Mouse (Mus musculus) CD4-positive helper T cell, adult 2 months (primary cell): ENCODE measurements around the gene Myo3b.
"Not testable (repeated sequence)": the region's sequence is repeated elsewhere in the genome, so short reads cannot be mapped to it uniquely, and the experiment has no call there.

Source experiments
- DNase-seq: peaks from one replicate; pipeline ENCODE4 v3.0.0-alpha.2; 2012; ENCODE audit warnings: low read depth, missing footprints, low spot score

Gene Myo3b

DNA sequence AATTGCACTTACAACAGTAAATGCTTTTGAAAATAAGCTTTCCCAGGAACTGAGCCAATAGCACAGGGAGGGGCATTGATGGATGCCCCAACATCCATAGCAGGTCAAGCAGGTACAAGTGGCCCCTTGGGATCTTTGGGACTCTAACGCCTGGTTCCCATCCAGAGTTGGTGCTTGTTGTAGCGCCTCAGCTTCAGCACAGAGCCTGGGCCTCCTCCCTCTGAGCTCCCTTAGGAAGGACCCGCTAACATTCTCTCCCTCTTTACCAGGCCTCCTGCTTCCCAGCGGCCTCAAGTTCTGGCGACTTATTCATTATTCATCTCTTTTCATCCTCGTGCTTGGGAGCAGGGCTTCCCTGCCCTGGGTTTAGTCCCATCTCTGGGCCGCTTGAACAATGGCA, at the start of gene Myo3b:
Gene Myo3b (plus strand): TSS at position 375 of the 400 bp plus-strand sequence.
- DNase-seq, result no peak

DNA sequence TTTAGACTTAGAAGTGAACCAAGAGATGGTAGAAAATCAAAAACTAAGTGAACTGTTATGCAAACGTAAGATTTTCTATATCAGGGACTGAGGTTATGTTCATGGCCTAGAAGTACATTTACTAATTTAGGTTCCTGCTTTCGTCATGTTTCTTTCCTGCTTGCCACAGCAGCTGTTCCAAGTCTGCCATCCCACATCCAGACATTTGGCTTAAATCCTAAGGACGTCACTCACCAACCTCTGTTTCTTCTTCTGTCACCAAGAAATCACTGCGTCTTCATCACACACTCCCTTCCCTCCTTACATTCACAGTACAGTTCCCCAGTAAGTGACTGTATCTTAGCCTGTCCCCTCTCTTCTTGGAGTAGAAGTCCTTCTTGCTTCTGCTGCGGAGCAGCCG, 49.7 kb upstream of the Myo3b start:
- no peak for DNase-seq

- peak; percentile 15 for DNase-seq
Observed at GRCm38 (mm10) chr2:69990647-69991046, 48.3 kb upstream of the Myo3b start.

DNA sequence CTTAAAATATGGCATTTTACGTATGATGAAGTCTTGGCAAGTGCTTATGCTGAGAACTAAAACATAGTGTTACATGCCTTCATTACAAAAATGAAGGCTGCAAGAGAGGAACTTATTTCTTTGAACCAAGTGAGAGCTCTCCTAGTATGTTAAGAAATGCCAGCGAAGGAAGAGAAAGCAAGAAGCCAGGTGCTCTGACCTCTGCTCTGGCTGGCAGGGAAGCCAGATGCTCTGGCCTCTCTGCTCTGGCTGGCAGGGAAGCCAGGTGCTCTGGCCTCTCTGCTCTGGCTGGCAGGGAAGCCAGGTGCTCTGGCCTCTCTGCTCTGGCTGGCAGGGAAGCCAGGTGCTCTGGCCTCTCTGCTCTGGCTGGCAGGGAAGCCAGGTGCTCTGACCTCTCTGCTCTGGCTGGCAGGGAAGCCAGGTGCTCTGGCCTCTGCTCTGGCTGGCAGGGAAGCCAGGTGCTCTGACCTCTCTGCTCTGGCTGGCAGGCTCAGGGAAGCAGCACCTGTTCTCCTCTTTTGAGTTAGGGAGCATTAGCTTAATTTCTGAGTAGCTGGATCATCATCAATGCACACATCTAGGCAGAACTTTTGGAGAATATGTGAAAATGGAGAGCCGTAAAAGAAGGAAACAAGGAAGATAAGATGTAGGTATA, 44.7 kb upstream of the Myo3b start:
- DNase-seq, result not testable (repeated sequence)

DNA sequence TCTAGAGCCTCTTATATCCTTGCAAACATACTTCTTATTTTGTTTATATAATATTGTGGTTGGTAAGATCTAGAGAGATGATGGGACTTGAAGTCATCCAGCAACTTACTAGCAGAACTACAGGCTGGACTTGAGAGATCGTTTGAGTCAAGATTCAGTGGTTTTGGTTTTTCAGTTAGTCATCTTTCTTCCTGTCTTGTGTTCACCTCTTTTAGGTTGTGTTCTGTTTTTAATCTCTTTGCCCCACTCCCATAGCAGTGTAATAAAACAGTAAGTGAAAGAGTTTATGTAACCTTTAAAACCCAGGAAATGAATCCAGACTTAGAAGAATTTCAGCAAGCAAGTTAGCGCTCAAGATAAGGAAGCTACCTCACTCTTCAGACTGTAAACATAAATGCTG, 44.1 kb upstream of the Myo3b start:
- peak; percentile 63 for DNase-seq

GRCm38 (mm10) chr2:69999097-69999770, 39.7 kb upstream of the Myo3b start:
- no peak for DNase-seq

- DNase-seq, result no peak
Observed at GRCm38 (mm10) chr2:70000316-70000715, 38.6 kb upstream of the Myo3b start.

- no peak for DNase-seq
Observed at GRCm38 (mm10) chr2:70006492-70006891, 32.4 kb upstream of the Myo3b start.

DNA sequence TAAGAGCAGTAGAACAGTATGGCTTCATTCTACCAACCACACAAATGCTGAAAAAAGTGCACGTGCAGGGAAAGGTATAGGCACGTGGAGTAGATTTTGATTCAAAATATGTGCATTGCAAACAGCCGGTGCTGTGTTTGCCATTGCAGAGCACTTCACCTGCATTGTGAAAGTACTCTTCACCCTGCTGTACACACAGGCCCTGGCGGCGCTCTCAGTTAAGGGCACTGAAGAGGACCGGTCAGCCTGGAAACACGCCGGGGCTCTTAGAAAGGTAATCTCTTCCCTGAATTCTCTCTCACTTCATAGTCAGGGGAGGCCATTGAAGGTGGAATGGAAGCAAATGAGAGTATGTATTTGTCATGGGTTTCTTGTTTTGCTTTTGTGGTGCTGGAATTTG, 26.0 kb upstream of the Myo3b start:
- no peak for DNase-seq

DNA sequence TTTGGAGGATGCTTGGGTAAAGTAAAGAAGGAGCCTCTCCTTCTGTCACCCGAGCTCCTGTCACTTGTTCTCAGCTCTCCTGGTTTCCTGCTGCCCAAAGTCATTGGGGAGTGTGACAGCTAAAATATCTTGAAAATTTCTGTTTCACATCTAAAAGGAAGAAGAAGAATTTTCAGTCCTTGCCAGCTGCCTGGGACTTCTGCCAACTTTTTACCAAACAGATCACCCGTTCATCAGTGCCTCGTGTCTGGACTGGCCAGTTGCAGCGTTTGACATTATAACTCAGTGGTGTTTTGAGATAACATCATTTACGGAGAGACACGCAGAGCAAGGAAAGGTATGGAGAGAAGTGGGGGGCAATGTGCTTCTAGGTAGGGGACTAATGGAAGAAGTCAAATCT, 20.7 kb upstream of the Myo3b start:
- DNase-seq, result no peak

GRCm38 (mm10) chr2:70024454-70024853, 14.5 kb upstream of the Myo3b start:
- DNase-seq, result no peak

GRCm38 (mm10) chr2:70025711-70026110, 13.2 kb upstream of the Myo3b start:
- no peak for DNase-seq

- DNase-seq, result no peak
Observed at GRCm38 (mm10) chr2:70031472-70031871, 7.5 kb upstream of the Myo3b start.

- no peak for DNase-seq
Observed at GRCm38 (mm10) chr2:70034895-70035294, 4.0 kb upstream of the Myo3b start.

- no peak for DNase-seq
Observed at GRCm38 (mm10) chr2:70035358-70035757, 3.6 kb upstream of the Myo3b start.

DNA sequence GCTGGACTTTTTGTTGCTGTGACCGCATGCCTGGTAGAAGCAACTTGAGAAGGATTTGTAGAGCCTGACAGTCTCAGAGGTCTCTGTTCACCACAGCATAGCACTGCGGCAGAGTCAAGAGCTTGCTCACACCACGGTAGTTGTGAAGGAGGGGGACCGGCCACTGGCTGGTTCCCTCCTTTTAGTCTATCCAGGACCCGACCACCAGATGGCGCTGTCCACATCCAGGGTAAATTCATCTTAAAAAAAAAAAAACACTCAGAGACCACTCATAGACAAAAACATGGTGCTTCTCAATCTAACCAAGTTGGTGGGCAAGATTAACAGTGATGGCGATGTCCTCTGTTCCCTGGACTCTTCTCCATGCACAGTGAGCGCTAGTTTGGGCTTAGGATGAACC, 1.7 kb upstream of the Myo3b start:
- DNase-seq, result peak; percentile 54

- no peak for DNase-seq
Observed at GRCm38 (mm10) chr2:70044466-70044865, 5.5 kb downstream of the Myo3b start.

DNA sequence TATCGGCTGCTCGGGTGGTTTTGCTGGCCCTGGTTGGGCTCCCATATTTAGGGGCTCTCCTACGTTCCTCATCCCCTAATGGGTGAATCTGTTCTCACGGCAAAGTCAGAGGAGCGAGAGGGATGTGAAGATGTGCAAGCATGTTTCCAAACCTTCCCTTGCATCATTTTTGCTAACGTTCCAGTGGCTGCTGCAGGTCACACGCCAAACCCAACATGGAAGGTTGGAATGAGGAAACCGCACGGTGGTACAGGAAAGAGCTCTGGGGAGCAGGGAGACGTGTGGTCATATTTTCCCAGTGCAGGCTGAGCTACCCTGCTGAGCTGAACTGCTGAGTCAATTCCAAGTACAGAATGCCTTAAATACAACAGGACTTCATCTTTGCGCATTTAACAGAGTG, 8.9 kb downstream of the Myo3b start:
- DNase-seq, result no peak

DNA sequence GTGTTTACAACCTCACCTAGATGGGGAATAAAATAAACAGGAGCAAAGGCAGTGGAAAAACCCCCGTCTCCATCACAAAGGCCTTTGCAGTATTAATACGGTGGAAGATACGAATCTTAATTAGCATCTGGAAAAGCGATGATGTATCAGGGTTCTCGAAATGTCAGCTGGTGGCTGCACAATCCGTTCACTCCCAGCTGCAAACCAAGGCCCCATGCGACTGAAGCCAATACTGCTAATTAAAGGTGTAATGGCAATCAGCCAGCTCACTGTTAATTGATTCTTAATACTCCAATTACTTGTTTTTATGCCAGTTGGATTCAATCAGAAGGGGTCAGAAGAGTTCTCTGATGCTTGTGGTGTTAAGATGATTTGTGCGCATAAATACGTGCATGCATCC, 14.9 kb downstream of the Myo3b start:
- no peak for DNase-seq

GRCm38 (mm10) chr2:70058201-70058600, 19.3 kb downstream of the Myo3b start:
- no peak for DNase-seq

DNA sequence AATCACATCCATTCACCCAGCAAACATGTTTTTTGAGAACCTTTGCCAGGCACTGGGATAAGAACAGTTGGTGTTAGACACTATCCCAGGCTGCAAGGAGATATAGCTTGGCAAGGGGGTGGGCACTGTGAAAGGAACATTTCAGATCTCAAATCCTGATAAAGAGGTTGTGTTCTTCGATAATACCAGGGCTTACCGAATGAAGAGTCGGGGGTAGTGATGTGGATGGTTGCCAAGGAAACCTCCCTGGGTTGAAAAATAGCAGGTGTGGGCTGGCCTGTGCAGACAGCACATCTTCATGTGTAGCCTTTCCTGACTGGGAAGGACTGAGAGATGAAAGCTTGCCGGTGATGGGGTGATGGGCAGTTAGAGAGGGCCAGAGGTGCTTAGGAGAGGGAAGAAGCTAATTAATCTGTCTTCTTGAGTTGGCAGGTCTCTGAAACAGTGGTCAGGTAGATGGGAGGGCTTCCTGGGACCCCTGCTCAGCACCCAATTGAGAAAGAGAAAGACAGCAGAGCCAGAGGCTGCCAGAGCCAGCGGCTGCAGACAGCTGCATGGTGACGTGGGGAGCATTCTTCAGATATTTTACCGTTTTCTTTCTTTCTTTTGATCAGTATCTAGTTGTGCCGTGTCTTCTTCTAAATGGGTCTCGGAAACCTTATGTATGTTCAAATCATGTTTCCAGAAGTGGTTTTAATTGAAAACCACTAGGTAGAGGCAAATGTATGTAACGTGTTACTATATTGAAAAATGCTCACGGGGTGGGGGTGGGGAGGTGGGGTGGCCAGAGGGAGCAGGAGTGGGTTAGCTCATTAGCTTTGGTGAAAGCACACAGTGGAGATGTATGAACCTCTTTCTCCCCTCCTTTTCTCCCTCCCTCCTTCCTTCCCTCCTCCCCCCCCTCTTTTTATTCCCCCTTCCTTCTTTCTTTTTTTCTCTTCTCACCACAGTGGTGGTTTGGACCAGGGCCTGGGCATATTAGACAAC, 21.7 kb downstream of the Myo3b start:
- DNase-seq, result no peak

- DNase-seq, result no peak
Observed at GRCm38 (mm10) chr2:70065116-70065515, 26.2 kb downstream of the Myo3b start.
